Mouse (Mus musculus): ENCODE data around the gene Myo3b.

The Myo3b gene

GRCm38 (mm10) chr2:70444141-70444540, 405.2 kb downstream of the Myo3b start:
- no peak for DNase-seq (ENCODE audit: low read depth, low spot score)

- no peak for DNase-seq (ENCODE audit: low read depth, low spot score)
Observed at GRCm38 (mm10) chr2:70456205-70456604, 417.3 kb downstream of the Myo3b start.

- no peak for DNase-seq (ENCODE audit: low read depth, low spot score)
Observed at GRCm38 (mm10) chr2:70463606-70464005, 424.7 kb downstream of the Myo3b start.

GRCm38 (mm10) chr2:70471136-70471535, 432.2 kb downstream of the Myo3b start:
- no peak for DNase-seq (ENCODE audit: low read depth, low spot score)

- DNase-seq (ENCODE audit: low read depth, low spot score): no peak
Observed at GRCm38 (mm10) chr2:70471861-70472620, 433.1 kb downstream of the Myo3b start.
